Mouse (Mus musculus) naive thymus-derived CD4-positive, alpha-beta T cell, adult 2 months (primary cell): ENCODE results near the gene Lamtor5.
A peak's percentile ranks its signal among the peaks of the same experiment; 100 is the strongest.
"Not testable (repeated sequence)": the region's sequence is repeated elsewhere in the genome, so short reads cannot be mapped to it uniquely, and the experiment has no call there.

Source experiments
- DNase-seq: peaks from one replicate; pipeline ENCODE4 v3.0.0-alpha.2; 2011; ENCODE audit warnings: low read depth

Gene Lamtor5

DNA sequence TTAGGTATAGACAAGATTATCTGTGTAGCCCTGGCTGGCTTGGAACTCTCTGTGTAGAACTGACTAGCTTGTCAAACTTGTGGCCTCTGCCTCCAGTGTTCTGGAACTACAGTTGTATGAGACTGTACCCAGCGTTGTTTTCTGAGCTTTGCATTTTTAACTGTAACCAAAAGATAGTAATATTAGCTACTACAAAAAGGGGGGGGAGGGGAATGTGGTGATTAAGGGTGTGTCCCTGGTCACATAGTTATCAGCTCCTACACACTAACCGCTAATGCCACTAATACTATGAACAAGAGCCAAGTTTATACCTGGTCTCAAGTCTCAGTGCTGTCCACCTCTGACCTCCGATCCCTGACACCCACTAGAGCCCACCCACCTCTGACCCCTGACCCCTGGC lies 6.2 kb upstream of the Lamtor5 start:
- no peak for DNase-seq

DNA sequence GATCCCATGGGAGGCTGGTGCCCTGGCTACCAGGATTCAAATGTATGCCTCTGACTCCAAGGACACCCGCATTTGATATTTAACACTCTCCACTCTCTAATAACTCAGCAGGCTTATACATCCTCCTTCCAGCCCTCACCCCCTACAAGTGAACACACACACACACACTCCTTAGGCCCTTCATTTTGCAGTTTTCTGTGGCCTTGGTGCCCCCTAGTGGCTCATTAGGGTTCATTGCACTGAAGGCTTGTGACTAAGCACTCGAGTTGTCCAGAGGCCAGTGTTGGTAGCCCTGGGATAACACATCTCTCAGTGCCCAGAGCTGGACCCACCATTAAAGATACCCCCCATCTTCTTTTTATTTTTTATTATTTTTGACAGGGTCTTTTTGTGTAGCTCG lies 4.8 kb upstream of the Lamtor5 start:
- peak; percentile 77 for DNase-seq

DNA sequence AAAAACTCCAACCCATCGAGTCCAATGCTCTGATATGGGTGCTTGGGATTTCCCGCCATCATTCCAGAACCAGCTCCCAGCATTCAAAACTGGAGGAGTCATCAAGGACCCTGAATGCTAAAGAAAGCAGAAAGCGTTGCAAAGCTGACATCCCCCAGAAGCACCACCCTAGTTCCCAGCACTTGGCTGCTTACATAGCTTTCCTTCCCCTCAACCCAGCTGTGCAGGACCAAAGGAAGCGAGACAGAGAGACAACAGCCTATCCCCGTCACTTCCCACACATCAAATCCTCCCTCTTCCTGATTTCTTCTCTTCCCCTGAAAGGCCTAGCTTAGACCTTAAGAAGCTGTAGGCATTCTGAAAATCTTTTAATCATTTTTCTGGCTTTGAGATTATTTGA lies 3.3 kb upstream of the Lamtor5 start:
- no peak for DNase-seq

- DNase-seq: no peak
Observed at GRCm38 (mm10) chr3:107275996-107276395, 2.7 kb upstream of the Lamtor5 start.

GRCm38 (mm10) chr3:107276626-107277025 lies 2.0 kb upstream of the Lamtor5 start:
- DNase-seq: no peak

GRCm38 (mm10) chr3:107286123-107286522 lies 7.5 kb downstream of the Lamtor5 start:
- no peak for DNase-seq

DNA sequence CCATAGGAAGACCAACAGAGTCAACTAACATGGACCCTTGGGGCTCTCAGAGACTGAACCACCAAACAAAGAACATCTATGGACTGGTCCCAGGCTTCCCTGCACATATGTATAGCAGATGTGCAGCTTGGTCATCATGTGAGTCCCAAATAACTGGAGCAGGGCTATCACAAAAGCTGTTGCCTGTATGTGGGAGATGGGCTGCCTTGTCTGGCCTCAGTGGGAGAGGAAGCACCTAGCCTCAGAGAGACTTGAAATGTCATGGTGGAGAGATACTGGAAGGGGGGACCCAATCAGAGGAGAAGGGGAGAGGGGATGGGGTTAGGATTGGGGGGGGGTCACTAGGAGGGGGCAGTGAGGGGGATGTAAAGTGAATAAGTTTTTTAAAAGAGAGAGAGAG lies 8.7 kb downstream of the Lamtor5 start:
- no peak for DNase-seq

DNA sequence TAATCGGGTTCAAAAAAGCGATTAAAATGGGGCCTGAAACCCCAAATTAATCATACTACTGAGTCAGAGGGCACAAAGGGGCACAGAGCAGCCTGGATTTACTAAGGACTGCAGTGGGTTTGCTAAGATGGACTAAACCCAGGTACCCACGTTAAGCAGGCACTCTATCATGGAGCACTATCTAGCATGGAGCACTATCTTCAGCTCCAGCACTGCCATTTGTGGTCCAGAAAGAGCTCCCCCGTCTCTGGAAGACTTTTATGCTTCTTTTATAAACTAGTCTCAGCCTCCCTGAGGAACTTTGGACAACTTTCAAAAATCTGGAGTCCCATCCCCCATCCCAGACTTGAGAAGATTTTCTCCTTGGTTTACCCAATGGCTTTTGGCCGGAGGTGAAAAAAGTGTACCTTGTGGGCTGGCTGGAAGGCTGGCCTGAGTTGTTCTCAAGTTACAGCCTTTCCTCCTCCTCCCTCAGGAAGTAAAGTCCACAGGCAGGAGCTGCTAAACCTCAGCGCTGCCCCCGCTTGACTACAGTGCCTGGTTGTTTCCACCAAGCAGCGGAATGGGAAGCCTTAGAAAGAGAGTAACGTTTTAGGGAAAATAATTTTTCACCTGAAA lies 12.2 kb downstream of the Lamtor5 start, which contains the start of gene Slc16a4:
Gene Slc16a4 (plus strand): TSS at position 467 of the 618 bp plus-strand sequence.
- no peak for DNase-seq

- DNase-seq: no peak
Observed at GRCm38 (mm10) chr3:107295672-107296360, 17.2 kb downstream of the Lamtor5 start.

- DNase-seq: not testable (repeated sequence)
Observed at GRCm38 (mm10) chr3:107296917-107297316, 18.3 kb downstream of the Lamtor5 start.

GRCm38 (mm10) chr3:107317338-107317737 lies 38.7 kb downstream of the Lamtor5 start:
- DNase-seq: no peak

DNA sequence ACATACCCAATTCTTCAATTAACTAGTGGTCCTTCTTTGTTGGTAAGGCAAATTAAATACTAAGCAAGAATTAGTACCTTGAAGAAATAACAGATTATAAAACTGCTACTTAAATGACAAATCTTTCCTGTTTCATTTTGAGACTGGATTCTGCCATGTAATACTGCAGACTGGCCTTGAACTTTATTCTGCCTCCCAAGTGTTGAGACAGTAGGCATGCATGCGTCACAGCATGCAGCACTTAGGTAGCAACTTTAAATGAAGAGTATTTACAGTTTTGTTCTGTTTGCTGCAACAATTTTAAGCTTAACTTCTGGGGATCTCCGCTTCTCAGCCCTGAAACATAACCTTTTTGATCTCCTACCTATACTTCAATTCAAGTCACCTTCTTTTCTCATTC lies 42.5 kb downstream of the Lamtor5 start:
- DNase-seq: no peak

GRCm38 (mm10) chr3:107321776-107322175 lies 43.1 kb downstream of the Lamtor5 start:
- no peak for DNase-seq

DNA sequence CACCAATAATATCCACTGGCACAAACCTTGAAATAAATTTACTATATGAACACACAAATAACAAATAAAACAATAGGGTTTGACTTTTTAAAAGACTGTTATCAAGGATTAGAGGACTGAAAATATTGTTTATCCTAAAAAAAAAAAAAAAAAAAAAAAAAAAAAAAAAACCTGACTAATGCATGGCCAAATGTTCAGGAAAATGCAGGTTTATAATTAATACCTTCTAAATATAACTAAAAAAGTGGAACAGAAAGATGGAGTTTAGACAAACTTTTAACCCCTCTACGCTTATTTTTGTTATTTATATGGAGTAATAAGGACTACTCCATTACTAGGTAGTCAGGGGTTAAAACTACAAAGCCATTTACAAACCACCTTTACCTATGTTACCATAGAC lies 47.8 kb downstream of the Lamtor5 start:
- DNase-seq: no peak

GRCm38 (mm10) chr3:107330503-107331424 lies 52.1 kb downstream of the Lamtor5 start:
- no peak for DNase-seq

DNA sequence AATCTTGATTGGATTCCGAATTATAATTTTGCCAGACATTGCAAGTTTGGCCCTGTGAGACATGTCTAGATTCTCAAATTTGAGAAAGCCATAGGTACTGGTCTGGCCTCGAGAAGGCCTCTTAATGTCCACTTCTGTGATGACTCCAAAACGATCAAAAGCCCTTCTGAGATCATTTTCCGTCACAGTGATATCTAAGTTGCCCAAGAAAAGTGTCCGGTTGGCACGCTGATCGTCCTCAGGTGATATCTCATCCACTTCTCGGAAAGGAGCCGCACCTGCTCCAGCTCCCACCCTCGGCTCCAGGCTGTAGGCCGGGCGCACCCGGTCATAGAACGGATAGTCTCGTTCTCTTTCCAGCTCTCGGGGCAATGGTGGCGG lies 53.1 kb downstream of the Lamtor5 start:
- DNase-seq: no peak

DNA sequence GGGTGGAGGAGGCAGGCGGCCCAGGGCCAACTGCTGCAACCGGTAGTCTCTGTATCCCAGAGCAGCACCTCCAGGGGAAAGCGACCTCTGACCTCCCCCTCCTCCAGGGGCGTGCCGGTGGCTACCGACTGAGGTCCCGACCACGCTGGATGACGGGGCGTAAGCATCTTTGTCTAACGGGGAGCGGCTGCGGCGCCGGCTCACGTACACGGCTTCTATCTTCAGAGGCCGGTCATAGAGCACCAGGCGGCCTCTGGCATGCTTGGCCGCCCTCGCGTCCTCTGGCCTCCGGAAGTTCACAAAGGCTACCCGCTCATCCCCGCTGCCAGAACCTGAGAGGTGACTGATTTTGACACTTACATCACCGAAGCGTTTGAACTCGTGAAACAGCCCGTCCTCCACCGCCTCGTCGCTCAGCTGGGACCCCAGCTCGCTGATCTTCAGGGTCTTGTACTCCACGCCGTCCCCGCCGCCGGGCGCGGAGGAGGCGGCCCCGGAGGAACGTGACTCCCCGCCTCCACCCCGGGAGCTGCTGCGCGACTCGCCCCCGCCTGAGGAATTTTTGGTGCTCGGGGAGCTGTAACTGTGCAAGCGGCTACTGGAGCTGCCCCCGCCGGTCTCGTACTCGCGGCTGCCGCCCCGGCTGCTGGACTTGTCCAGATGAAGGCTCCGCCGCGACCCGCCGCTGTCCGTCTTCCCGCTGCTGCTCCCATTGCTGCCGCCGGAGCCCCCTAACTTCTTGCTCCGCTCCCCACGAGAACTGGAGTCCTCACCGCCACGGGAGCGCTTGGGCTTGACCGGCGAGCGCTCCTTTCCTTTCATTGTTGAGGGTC lies 53.7 kb downstream of the Lamtor5 start:
- DNase-seq: peak; percentile 54

DNA sequence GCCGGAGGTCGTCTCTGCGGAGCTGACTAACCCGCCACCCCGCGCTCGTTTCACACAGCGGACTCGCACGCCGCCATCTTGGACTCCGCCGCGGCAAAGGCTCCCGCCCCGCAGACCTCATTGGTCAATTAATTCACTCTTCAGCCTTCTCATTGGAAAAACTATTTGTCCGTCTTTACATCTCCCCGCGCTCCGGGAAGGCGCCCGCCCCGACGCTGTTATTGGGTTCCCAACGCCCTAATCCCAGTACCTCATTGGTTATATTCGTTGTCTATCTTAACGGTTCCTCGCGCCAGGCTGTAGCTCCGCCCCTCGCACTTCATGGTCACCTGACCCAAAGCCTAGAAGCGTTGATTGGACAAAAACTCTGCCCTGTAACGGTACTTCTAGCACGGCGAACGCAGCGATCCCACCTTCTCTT lies 54.3 kb downstream of the Lamtor5 start:
- no peak for DNase-seq
